Comparison of ENCODE assay signal across 24 mouse cellular contexts in genomic region chr3:14998521-14998920, GRCm38 (mm10).
DNase-seq lines count a peak whose midpoint lies in the region; ATAC-seq and TF ChIP-seq lines count a peak whose summit lies in the region.
"Had no signal": no experiment of that assay in that cellular context is flagged by ENCODE, and none has a peak within 500 bp of the region (broad histone marks: within the 10 kb centered on the region; RNA-seq: fewer than 3 reads in every experiment).

No protein-coding gene starts in this region.

- no peaks in the 10 kb centered on the region for H3K36me3 ChIP-seq in liver, embryonic 13.5 days
- no peaks in the 10 kb centered on the region for H3K36me3 ChIP-seq in liver, postnatal 0 days (replicated peaks; ENCODE audit: insufficient read depth, low read length)
- no peaks in the 10 kb centered on the region for H3K36me3 ChIP-seq in heart, embryonic 12.5 days
- H3K36me3 ChIP-seq: embryonic facial prominence, embryonic 10.5 days; embryonic facial prominence, embryonic 12.5 days; forebrain, embryonic 15.5 days; G1E had no signal

- no peak for TF ChIP-seq CTCF in liver, postnatal 0 days (IDR thresholded peaks at IDR 0.05; ENCODE audit: low read depth)

- H3K9ac ChIP-seq in liver, embryonic 13.5 days: no peak overlapping the region
- H3K9ac ChIP-seq in liver, postnatal 0 days (replicated peaks): no peak overlapping the region
- H3K9ac ChIP-seq in heart, embryonic 12.5 days: no peak overlapping the region
- H3K9ac ChIP-seq: embryonic facial prominence, embryonic 12.5 days; forebrain, embryonic 13.5 days; forebrain, embryonic 15.5 days; forebrain, postnatal 0 days had no signal

- no peak for DNase-seq in liver, embryonic 13.5 days
- no peak for DNase-seq in liver, postnatal 0 days
- DNase-seq in ES-CJ7 (ENCODE audit: low read depth, low spot score) (peak; percentile 85), R1 (ENCODE audit: low read depth, low spot score) (peak; percentile 96), adipocyte (ENCODE audit: low spot score) (peak; percentile 5)
- DNase-seq in urinary bladder, adult 2 months (ENCODE audit: low spot score): no peak
- DNase-seq in urinary bladder, postnatal 4 days (ENCODE audit: low spot score in 2 of 2): no peak
- DNase-seq: adrenal gland, adult 8-10 months; adrenal gland, postnatal 14 days; adrenal gland, postnatal 36 days; cerebellum, adult 11-12 months; cerebellum, adult 2 months; cerebellum, adult 9-10 months; cerebellum, postnatal 10 days; cerebellum, postnatal 25 days; forebrain, postnatal 0 days had no signal

- no peaks in the 10 kb centered on the region for H3K27me3 ChIP-seq in liver, embryonic 13.5 days
- no peaks in the 10 kb centered on the region for H3K27me3 ChIP-seq in liver, postnatal 0 days (ENCODE audit: insufficient read depth, low read length)
- no peaks in the 10 kb centered on the region for H3K27me3 ChIP-seq in heart, embryonic 12.5 days (replicated peaks)
- H3K27me3 ChIP-seq: embryonic facial prominence, embryonic 12.5 days; forebrain, embryonic 15.5 days; Patski had no signal

- no peak overlapping the region for H3K4me2 ChIP-seq in liver, embryonic 13.5 days
- H3K4me2 ChIP-seq in liver, postnatal 0 days (ENCODE audit: low read depth, low read length): no peak overlapping the region
- no peak overlapping the region for H3K4me2 ChIP-seq in heart, embryonic 12.5 days
- H3K4me2 ChIP-seq: embryonic facial prominence, embryonic 12.5 days; forebrain, embryonic 13.5 days; forebrain, embryonic 15.5 days had no signal

- 60% methylated on average over 2 of the region's 2 CpGs for WGBS in liver, embryonic 13.5 days (ENCODE audit: insufficient replicate concordance)
- whole genome bisulfite sequencing in liver, postnatal 0 days (ENCODE audit: insufficient replicate concordance): 72% methylated on average over 2 of the region's 2 CpGs
- WGBS in heart, embryonic 12.5 days: 69% methylated on average over 2 of the region's 2 CpGs

- no peaks in the 10 kb centered on the region for H3K9me3 ChIP-seq in liver, embryonic 13.5 days (replicated peaks)
- no peaks in the 10 kb centered on the region for H3K9me3 ChIP-seq in liver, postnatal 0 days (ENCODE audit: low read length)
- H3K9me3 ChIP-seq in heart, embryonic 12.5 days (replicated peaks): no peaks in the 10 kb centered on the region
- H3K9me3 ChIP-seq: embryonic facial prominence, embryonic 10.5 days; embryonic facial prominence, embryonic 12.5 days; forebrain, embryonic 13.5 days; forebrain, embryonic 15.5 days; G1E had no signal

- peak overlapping the region; percentile 34; the same call in 1 of the 2 replicates for H3K27ac ChIP-seq in liver, embryonic 13.5 days
- no peak overlapping the region for H3K27ac ChIP-seq in liver, postnatal 0 days (ENCODE audit: low read depth)
- H3K27ac ChIP-seq in heart, embryonic 12.5 days (ENCODE audit: poor library complexity, severe bottlenecking): no peak overlapping the region
- H3K27ac ChIP-seq: embryonic facial prominence, embryonic 10.5 days; embryonic facial prominence, embryonic 12.5 days; forebrain, embryonic 13.5 days; forebrain, embryonic 15.5 days had no signal

- H3K4me3 ChIP-seq in liver, embryonic 13.5 days (replicated peaks): no peak overlapping the region
- H3K4me3 ChIP-seq in liver, postnatal 0 days (ENCODE audit: low read depth, low read length): no peak overlapping the region
- H3K4me3 ChIP-seq in heart, embryonic 12.5 days: no peak overlapping the region
- H3K4me3 ChIP-seq: embryonic facial prominence, embryonic 10.5 days; embryonic facial prominence, embryonic 12.5 days; forebrain, embryonic 13.5 days; forebrain, embryonic 15.5 days had no signal

- H3K4me1 ChIP-seq in liver, embryonic 13.5 days (replicated peaks): peaks cover 34% of the 10 kb centered on the region
- no peaks in the 10 kb centered on the region for H3K4me1 ChIP-seq in liver, postnatal 0 days (ENCODE audit: insufficient read depth)
- no peaks in the 10 kb centered on the region for H3K4me1 ChIP-seq in heart, embryonic 12.5 days (replicated peaks)
- H3K4me1 ChIP-seq: embryonic facial prominence, embryonic 12.5 days; forebrain, embryonic 13.5 days; forebrain, embryonic 15.5 days had no signal

- TF ChIP-seq EP300 in liver, postnatal 0 days (IDR thresholded peaks at IDR 0.05; ENCODE audit: low read depth): no peak

- ATAC-seq in liver, embryonic 13.5 days (ENCODE audit: low read depth): no peak
- ATAC-seq in liver, postnatal 0 days: no peak
- no peak for ATAC-seq in heart, embryonic 12.5 days (ENCODE audit: insufficient number of reproducible peaks, low FRiP score)
- ATAC-seq: activated CD4-positive, CD25-positive, alpha-beta regulatory T cell, adult 4 months; forebrain, embryonic 13.5 days; forebrain, embryonic 15.5 days; forebrain, postnatal 0 days; Patski had no signal

Comparison
In these comparisons a context has a peak if more than half of its experiments do, and no peak if none do; other contexts are left out.
1. DNase-seq: peak in ES-CJ7 (single experiment), R1 (single experiment) and adipocyte (single experiment); none in liver, embryonic 13.5 days (single experiment), liver, postnatal 0 days (single experiment), urinary bladder, adult 2 months (single experiment) and urinary bladder, postnatal 4 days (0 of 2).